Mouse (Mus musculus) left cerebral cortex, postnatal 10 days (tissue): ENCODE measurements around the gene Phf19. TPM values are rescaled to one million over a fixed set of nuclear protein-coding genes. Genes with fewer than 3 reads are reported as not detected.

Experiments
- DNase-seq, 2 experiments: peaks; one replicate each; pipeline ENCODE4 v3.0.0; 2021 to 2022; ENCODE audit warnings: low spot score in 2 of 2, mixed read lengths in 1 of 2; ENCODE audit errors: extremely low spot score in 1 of 2
- intact Hi-C: fragments of 180-260 bp; cut with DNase I; formaldehyde crosslinking; loops from one replicate; pipeline ENCODE4 v1.15.1; 2025
- total RNA-seq, 2 experiments: library from RNA; stranded (reverse); gene quantifications; 2 replicates each; pipeline ENCODE4 v1.2.3; 2021

The Phf19 gene
- 1 to 10 TPM; 1.3 to 1.8 TPM for total RNA-seq

- intact Hi-C loops = loop anchor here (2.0 kb wide), 1 partner anchor 51 kb away; no protein-coding TSS in a partner anchor
- DNase-seq = peak in 1 of 2 experiments; percentile 50
Measured at GRCm38 (mm10) chr2:34913218-34914068, at the start of gene Phf19. TSS of gene Phf19 (minus strand) at chr2:34914026.

GRCm38 (mm10) chr2:34963371-34963956, 49.6 kb upstream of the Phf19 start:
- intact Hi-C loops = no loop called here
- no peak for DNase-seq

- DNase-seq = no peak
- intact Hi-C loops = no loop called here
Measured at GRCm38 (mm10) chr2:34962893-34963292, 49.1 kb upstream of the Phf19 start.

DNA sequence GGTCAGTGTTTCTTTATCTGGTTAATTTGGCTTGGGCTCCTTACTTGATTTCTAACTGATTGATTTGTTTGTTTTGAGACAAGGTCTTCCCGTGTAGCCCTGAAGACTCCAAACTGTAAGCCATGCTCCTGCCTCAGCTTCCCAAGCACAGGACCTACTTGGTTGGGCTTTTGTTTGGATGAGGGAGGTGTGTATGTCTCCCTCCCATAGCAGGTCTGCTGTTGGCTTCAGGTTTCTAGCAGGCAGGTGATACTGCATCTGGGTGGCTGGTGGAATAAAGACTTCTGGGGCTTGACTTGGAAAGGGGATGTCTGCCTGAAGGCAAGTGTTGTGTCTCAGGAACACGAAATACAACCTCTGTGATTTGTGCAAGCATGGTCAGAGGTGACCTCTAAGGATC, 48.4 kb upstream of the Phf19 start:
- intact Hi-C loops = no loop called here
- no peak for DNase-seq

GRCm38 (mm10) chr2:34961481-34962036, 47.7 kb upstream of the Phf19 start, which contains the start of gene Traf1:
TSS of gene Traf1 (minus strand) at chr2:34961772.
- intact Hi-C loops = no loop called here
- peak in 1 of 2 experiments; percentile 63 for DNase-seq

- intact Hi-C loops = no loop called here
- DNase-seq = no peak
Measured at GRCm38 (mm10) chr2:34960966-34961365, 47.1 kb upstream of the Phf19 start.

GRCm38 (mm10) chr2:34960466-34960865, 46.6 kb upstream of the Phf19 start:
- no peak for DNase-seq
- intact Hi-C loops = no loop called here

- no peak for DNase-seq
- intact Hi-C loops = no loop called here
Measured at GRCm38 (mm10) chr2:34958582-34958981, 44.8 kb upstream of the Phf19 start.

DNA sequence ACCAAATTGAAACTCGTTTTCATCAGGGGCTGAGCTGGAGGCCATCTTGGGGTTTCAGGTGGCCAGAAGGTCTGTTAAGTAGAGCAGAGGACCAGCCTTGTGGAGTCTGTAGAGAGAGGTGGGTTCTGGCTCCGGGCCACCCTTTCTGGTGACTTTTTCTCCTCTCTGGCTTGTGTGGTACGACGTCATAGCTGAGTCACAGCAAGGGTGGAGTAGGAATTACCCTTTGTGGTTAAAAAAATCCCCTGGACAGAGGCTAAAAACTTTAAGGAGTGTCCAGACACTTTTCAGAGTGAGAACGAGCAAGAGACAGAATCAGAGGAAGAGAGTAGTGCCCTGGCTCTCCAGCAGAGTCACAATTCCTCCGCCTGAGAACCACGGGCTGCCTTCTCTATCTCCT, 44.2 kb upstream of the Phf19 start:
- no peak for DNase-seq
- intact Hi-C loops = no loop called here

- intact Hi-C loops = no loop called here
- no peak for DNase-seq
Measured at GRCm38 (mm10) chr2:34957405-34957804, 43.6 kb upstream of the Phf19 start.

GRCm38 (mm10) chr2:34956941-34957340, 43.1 kb upstream of the Phf19 start:
- intact Hi-C loops = no loop called here
- no peak for DNase-seq

GRCm38 (mm10) chr2:34954344-34954743, 40.5 kb upstream of the Phf19 start:
- intact Hi-C loops = no loop called here
- DNase-seq = no peak

DNA sequence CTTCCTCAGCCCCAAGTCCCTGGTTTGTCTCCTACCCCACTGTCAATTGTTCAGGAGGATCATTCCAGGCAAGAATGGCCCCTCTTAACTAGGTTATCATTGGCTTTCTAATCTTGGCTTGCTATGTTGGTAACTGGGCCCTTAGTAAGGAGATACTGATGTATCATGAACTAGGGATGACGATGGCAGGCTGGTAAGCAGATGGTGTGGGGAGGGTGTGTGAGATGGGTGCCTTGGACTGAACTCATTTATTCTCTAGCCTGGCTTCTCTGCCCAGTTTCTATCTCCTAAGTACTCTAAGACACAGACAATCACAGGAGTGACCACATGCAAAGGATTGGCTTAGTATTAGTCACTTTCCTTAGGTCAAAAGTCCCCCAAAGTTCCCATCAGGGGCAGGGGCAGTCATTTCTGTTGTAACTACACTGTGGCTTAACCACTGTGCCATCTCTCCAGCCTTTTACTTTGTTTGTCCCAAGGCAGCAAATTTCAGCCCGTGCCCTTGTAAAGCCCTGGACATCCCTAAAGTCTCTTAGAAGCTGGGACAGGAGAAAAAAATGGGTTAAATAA, 39.8 kb upstream of the Phf19 start:
- intact Hi-C loops = no loop called here

DNA sequence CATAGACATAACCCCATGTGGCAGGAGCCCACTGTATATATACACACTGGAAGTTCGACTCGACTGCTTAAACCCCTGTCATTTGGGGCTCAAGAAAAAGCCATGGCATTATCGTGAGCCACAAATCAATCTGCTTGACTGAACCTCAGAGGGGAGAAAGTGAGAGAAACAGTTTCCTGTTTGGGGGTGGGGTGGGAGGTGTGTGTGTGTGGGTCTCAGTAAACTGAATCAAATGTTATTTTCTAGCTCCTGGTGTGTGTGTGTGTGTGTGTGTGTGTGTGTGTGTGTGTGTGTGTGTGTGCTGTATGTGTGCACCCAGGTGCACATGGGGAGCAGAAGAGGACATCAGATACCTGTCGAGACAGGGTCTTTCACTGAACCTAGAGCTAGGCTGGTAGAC, 39.2 kb upstream of the Phf19 start:
- DNase-seq = no peak
- intact Hi-C loops = no loop called here

More for the DNA sequence above, 39.8 kb upstream of the Phf19 start:
- no peak for DNase-seq

- DNase-seq = no peak
- intact Hi-C loops = no loop called here
Measured at GRCm38 (mm10) chr2:34951469-34951868, 37.6 kb upstream of the Phf19 start.

DNA sequence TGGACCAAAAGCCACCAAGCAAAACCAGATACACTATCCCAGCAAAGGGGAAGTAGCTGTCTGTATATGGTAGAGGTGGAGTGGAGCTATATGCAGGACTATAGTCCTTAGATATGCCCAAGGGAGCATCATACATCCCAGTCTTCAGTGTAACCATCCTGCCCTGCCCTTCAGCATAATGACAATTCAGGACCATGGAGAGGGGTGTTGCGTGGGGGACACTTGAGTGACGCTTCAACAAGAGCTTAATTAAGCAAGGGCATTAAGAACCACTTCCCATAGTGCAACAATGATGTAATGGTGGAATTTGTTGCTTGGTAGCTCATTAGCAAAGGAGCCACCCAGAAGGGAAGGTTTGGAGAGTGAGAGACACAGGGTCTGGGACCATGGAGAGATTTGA, 34.8 kb upstream of the Phf19 start:
- intact Hi-C loops = no loop called here
- no peak for DNase-seq

DNA sequence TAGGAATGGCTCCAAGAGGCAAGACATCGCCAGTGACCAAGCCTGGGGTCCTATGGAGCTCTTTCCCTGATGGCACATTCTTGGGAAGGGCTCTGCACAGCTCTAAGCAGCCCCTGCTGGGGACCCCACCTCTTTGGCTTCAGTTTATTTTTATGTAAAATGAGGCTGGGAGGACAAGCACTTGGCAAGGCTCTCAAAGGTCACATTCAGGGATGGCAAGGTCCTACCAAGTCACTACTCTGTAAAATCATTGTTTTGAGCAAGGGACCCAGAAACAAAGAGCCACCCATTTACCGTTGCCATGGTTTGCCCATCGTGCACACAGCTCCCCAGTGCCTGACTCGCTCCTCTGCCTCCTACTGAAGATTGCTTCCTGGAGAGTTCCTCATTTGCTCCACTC, 32.2 kb upstream of the Phf19 start:
- intact Hi-C loops = no loop called here
- no peak for DNase-seq

DNA sequence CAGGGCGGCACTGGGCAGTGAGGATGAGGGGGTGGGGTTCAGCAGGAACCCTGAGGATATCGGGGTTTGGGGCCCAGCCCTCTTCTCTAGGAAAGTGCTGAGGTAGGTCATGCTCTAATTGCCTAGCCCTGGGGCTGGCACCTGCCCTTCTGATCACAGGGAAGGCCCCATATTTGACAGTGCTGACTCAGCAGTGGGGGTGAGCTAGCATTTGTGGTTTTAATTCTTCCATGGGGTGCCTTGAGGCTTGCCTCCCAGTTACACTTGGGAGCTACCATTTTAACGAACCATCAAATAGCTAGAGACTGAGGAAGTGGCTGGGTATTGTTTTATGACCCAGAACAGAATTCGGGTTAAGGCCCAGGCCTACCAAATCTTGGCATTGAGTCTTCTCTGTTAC, 31.8 kb upstream of the Phf19 start:
- no peak for DNase-seq
- intact Hi-C loops = no loop called here

DNA sequence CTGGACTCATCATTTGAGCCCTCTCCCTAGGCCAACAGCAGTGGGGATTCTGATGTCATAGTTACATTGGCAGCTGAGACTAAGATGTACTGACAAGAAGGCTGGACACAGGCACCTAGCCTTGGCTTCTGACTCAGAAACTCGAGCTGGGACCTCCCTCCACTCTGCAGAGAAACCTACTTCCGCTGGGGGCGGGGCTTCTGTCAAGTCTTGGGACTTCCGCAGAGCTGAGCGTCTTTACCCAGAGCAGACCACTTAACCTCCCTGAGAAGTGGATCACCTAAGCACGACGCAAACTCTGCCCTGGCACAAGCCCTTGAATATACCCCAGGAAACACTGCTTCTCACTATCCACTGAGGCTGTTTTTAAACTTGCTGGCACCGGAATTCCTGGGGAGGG, 30.9 kb upstream of the Phf19 start:
- intact Hi-C loops = no loop called here
- peak in 1 of 2 experiments; percentile 74 for DNase-seq
